Mouse (Mus musculus) liver, embryonic 14.5 days (tissue): Measurements from ENCODE around the gene Nynrin. TPM values are rescaled to one million over a fixed set of nuclear protein-coding genes. Genes with fewer than 3 reads are reported as not detected.

ENCODE experiments used
- ATAC-seq: fragments of 200-750 bp; cut with Nextera tagmentation; 2 replicates; pipeline ENCODE4 v1.8.0; 2017; ENCODE audit warnings: moderate number of reproducible peaks, mild to moderate bottlenecking, moderate library complexity; ENCODE audit not compliant: insufficient read depth
- DNase-seq, 3 experiments: peaks; one replicate each; pipeline ENCODE4 v3.0.0-alpha.2; 2012 to 2013; ENCODE audit warnings: low read depth in 3 of 3, low spot score in 3 of 3
- H3K27ac ChIP-seq: fragments of 300-500 bp; sonication (generic); 2 replicates; pipeline ENCODE4 v1.5.1; 2014; ENCODE audit warnings: moderate library complexity, mild to moderate bottlenecking, control low read depth, inconsistent platforms
- H3K27me3 ChIP-seq: fragments of 300-500 bp; sonication (generic); 2 replicates; pipeline ENCODE4 v1.6.1; 2014; ENCODE audit warnings: mild to moderate bottlenecking, low read length, moderate library complexity; ENCODE audit not compliant: control insufficient read depth, insufficient read depth
- H3K36me3 ChIP-seq: fragments of 300-500 bp; sonication (generic); replicated peaks from 2 replicates; pipeline ENCODE4 v1.6.1; 2014; ENCODE audit warnings: low read depth; ENCODE audit not compliant: control insufficient read depth, insufficient read depth
- H3K4me1 ChIP-seq, 2 experiments: fragments of 200-500 bp in 1 of 2; fragments of 300-500 bp in 1 of 2; sonication (generic) in 1 of 2; replicated peaks; 2 replicates each; pipeline ENCODE4 v1.6.1; 2012 to 2014; ENCODE audit warnings: antibody characterized with exemption in 1 of 2, inconsistent platforms in 1 of 2, low read length in 1 of 2; ENCODE audit not compliant: control insufficient read depth in 2 of 2, insufficient read depth in 2 of 2
- H3K4me2 ChIP-seq: fragments of 300-500 bp; sonication (generic); 2 replicates; pipeline ENCODE4 v1.6.1; 2014; ENCODE audit warnings: low read depth, mild to moderate bottlenecking, control low read depth, moderate library complexity
- H3K4me3 ChIP-seq, 2 experiments: fragments of 200-500 bp in 1 of 2; fragments of 300-500 bp in 1 of 2; sonication (generic) in 1 of 2; 2 replicates each; pipeline ENCODE4 v1.5.1; 2012 to 2014; ENCODE audit warnings: low read depth in 2 of 2, low read length in 2 of 2, mild to moderate bottlenecking in 2 of 2, control low read depth in 1 of 2, inconsistent platforms in 1 of 2, moderate library complexity in 1 of 2; ENCODE audit not compliant: insufficient read depth in 1 of 2
- H3K9ac ChIP-seq: fragments of 300-500 bp; sonication (generic); replicated peaks from 2 replicates; pipeline ENCODE4 v1.6.1; 2014; ENCODE audit warnings: mild to moderate bottlenecking, control low read depth, moderate library complexity
- H3K9me3 ChIP-seq: fragments of 300-500 bp; sonication (generic); 2 replicates; pipeline ENCODE4 v1.6.1; 2016; ENCODE audit warnings: low read length, mixed read lengths; ENCODE audit not compliant: control insufficient read depth
- CTCF ChIP-seq: IDR thresholded peaks from 2 replicates; pipeline ENCODE4 v1.5.1; 2016; ENCODE audit warnings: antibody characterized with exemption, low read depth, control low read depth
- EP300 ChIP-seq: IDR thresholded peaks from 2 replicates; pipeline ENCODE4 v1.6.1; 2016; ENCODE audit warnings: antibody characterized with exemption, low read depth
- WGBS: fragments of 180-500 bp; shearing (Covaris S2); extraction: QIAGEN DNeasy Blood & Tissue Kit; methylation state at CpG from one replicate; pipeline ENCODE4 v1.1.7; 2014; ENCODE audit not compliant: insufficient replicate concordance; 5-methylcytosine and 5-hydroxymethylcytosine counted together
- polyA plus RNA-seq, 2 experiments: library from polyadenylated mRNA; depleted of rRNA in 1 of 2; stranded (reverse) in 1 of 2; unstranded in 1 of 2; fragments of >200 nt; fragmentation: Nextera tagmentation in 1 of 2; extraction: Ambion mirVana in 1 of 2; gene quantifications; 2 replicates each; pipeline versions ENCODE4 v1.2.1 to v1.2.3; 2012 to 2014

Nynrin gene
- polyA plus RNA-seq, 2 experiments: 1.4 to 1.7 TPM

GRCm38 (mm10) chr14:55830331-55830730 lies 23.5 kb upstream of the Nynrin start:
- no peak overlapping the region for H3K4me2 ChIP-seq
- DNase-seq: no peak
- H3K27me3 ChIP-seq: peaks cover 24% of the 10 kb centered on the region
- H3K9ac ChIP-seq: no peak overlapping the region
- no peaks in the 10 kb centered on the region for H3K36me3 ChIP-seq
- 57% methylated on average over 4 of the region's 4 CpGs for WGBS
- ATAC-seq: no peak
- no peak overlapping the region for H3K27ac ChIP-seq
- H3K4me1 ChIP-seq: no peaks in the 10 kb centered on the region
- no peak overlapping the region for H3K4me3 ChIP-seq
- TF ChIP-seq CTCF (no peak), EP300 (no peak)
- no peaks in the 10 kb centered on the region for H3K9me3 ChIP-seq

GRCm38 (mm10) chr14:55833126-55833525 lies 20.7 kb upstream of the Nynrin start:
- Histone ChIP-seq H3K4me1 (no peaks in the 10 kb centered on the region), H3K9ac (no peak overlapping the region), H3K4me3 (no peak overlapping the region), H3K36me3 (no peaks in the 10 kb centered on the region), H3K27ac (no peak overlapping the region), H3K9me3 (no peaks in the 10 kb centered on the region), H3K27me3 (no peaks in the 10 kb centered on the region; the same call in 1 of the 2 replicates), H3K4me2 (no peak overlapping the region)
- ATAC-seq (no peak), DNase-seq (no peak)
- TF ChIP-seq EP300: no peak
- no peak for TF ChIP-seq CTCF
- 65% methylated on average over 4 of the region's 4 CpGs for WGBS

- DNase-seq: no peak
- ATAC-seq: no peak
- H3K9me3 ChIP-seq: no peaks in the 10 kb centered on the region
- H3K4me2 ChIP-seq: no peak overlapping the region
- 67% methylated on average over 5 of the region's 5 CpGs for WGBS
- no peaks in the 10 kb centered on the region for H3K27me3 ChIP-seq
- H3K27ac ChIP-seq: no peak overlapping the region
- H3K4me1 ChIP-seq: no peaks in the 10 kb centered on the region
- H3K9ac ChIP-seq: no peak overlapping the region
- H3K4me3 ChIP-seq: no peak overlapping the region
- H3K36me3 ChIP-seq: no peaks in the 10 kb centered on the region
- TF ChIP-seq EP300: no peak
- no peak for TF ChIP-seq CTCF
Observed at GRCm38 (mm10) chr14:55834808-55835533, 18.8 kb upstream of the Nynrin start.

GRCm38 (mm10) chr14:55838312-55838711 lies 15.5 kb upstream of the Nynrin start:
- Histone ChIP-seq H3K9ac (no peak overlapping the region), H3K36me3 (no peaks in the 10 kb centered on the region), H3K4me1 (no peaks in the 10 kb centered on the region), H3K4me2 (no peak overlapping the region), H3K27me3 (no peaks in the 10 kb centered on the region), H3K4me3 (no peak overlapping the region), H3K27ac (no peak overlapping the region), H3K9me3 (no peaks in the 10 kb centered on the region)
- no peak for ATAC-seq
- TF ChIP-seq EP300 (no peak), CTCF (no peak)
- no peak for DNase-seq
- WGBS: 63% methylated on average over 5 of the region's 5 CpGs

- Histone ChIP-seq H3K9me3 (no peaks in the 10 kb centered on the region), H3K27ac (no peak overlapping the region), H3K36me3 (no peaks in the 10 kb centered on the region), H3K4me2 (no peak overlapping the region), H3K4me3 (no peak overlapping the region), H3K9ac (no peak overlapping the region), H3K27me3 (no peaks in the 10 kb centered on the region), H3K4me1 (no peaks in the 10 kb centered on the region)
- TF ChIP-seq CTCF (peak; percentile 46), EP300 (no peak)
- ATAC-seq (no peak), DNase-seq (no peak)
- 49% methylated on average over 4 of the region's 4 CpGs for WGBS
Observed at GRCm38 (mm10) chr14:55838740-55839139, 15.1 kb upstream of the Nynrin start.
